Mouse (Mus musculus) leukemia stem cell, adult 10-12 weeks (primary cell): Measurements from ENCODE around the gene Olfr1369-ps1. TPM values are rescaled to one million over a fixed set of nuclear protein-coding genes. Genes with fewer than 3 reads are reported as not detected.

Experiments
- polyA plus RNA-seq: library from polyadenylated mRNA; stranded (reverse); fragments of >175 nt; gene quantifications from 2 replicates; pipeline ENCODE4 v1.2.3, GENCODE M21; 2012; ENCODE audit warnings: low replicate concordance

Gene Olfr1369-ps1
- not detected in 2 replicates for polyA plus RNA-seq

DNA sequence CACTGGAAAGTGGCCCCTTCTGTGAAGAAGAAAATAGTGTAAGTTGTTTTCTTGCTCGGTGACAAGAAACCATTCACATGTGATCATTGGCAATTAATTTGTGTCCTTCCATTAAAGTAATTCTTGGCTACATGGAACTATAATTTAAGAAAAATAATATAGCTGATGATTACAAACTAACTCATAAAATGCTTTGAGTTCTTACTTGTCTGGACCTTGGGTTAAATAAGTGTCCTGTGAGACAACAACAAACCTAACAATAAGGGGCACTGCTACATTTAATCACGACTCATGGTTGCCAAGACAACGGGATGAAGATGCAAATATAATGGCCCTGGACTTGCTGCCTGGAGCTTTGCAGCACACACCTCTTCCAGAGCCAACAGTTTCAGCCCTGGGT lies at the start of gene Olfr1369-ps1:
TSS of gene Olfr1369-ps1 (plus strand) at position 301 of the 400 bp plus-strand sequence.

DNA sequence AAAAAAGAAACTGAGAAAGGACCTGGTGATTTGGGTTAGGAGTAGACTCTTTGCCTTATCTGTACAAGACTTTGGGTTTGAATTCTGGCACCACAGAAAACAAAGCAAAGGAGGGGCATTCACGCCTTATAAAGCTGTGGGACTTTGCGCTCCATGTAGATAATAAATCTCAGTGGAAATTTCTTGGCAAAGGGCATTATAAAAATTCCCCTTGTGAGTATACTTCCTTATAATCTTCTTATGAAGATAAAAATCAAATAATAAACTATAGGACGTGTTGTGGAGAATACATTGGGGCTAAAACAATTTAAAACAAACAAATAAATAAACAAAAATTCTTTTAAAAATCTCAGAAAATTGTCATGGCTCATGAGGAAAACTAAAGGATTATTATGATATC lies 36.4 kb upstream of the Olfr1369-ps1 start, which contains the start of gene Olfr1370:
TSS of gene Olfr1370 (minus strand) at position 101 of the 400 bp plus-strand sequence.

DNA sequence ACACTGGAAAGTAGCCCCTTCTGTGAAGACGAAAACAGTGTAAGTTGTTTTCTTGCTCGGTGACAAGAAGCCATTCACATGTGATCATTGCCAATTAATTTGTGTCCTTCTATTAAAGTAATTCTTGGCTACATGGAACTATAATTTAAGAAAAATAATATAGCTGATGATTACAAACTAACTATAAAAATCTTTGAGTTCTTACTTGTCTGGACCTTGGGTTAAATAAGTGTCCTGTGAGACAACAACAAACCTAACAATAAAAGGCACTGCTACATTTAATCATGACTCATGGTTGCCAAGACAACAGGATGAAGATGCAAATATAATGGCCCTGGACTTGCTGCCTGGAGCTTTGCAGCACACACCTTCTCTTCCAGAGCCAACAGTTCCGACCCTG lies 18.1 kb downstream of the Olfr1369-ps1 start, which contains the start of gene Olfr263:
TSS of gene Olfr263 (plus strand) at position 301 of the 400 bp plus-strand sequence.

DNA sequence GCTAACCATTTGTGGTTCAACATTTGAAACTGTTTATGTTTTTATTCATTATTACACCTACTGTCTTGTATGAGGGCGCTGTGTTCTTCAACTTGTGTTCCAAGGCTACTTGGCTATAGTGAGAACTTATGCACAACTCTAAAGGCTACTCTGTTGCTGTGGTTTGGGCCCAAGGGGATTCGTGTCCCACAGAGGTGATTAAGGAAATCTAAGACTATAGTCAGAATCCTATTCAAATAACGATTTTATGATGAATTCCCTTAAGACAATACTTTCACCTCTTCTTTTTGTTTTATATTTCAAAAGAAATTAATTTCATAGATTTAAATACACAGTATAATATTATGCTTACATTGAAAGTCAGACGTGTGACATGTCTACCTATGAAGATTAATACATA lies 34.5 kb downstream of the Olfr1369-ps1 start, which contains the start of gene Olfr1368:
TSS of gene Olfr1368 (minus strand) at position 101 of the 400 bp plus-strand sequence.

Other genes starting within 250 kb of the Olfr1369-ps1 start
- not detected in 2 replicates for gene Olfr1370, start 36.5 kb upstream of the Olfr1369-ps1 start, polyA plus RNA-seq
- not detected in 2 replicates for gene Olfr263, start 18.2 kb downstream of the Olfr1369-ps1 start, polyA plus RNA-seq
- gene Olfr1368, start 34.4 kb downstream of the Olfr1369-ps1 start, polyA plus RNA-seq: not detected in 2 replicates
- gene Trim27, start 68.0 kb downstream of the Olfr1369-ps1 start, polyA plus RNA-seq: 116 TPM in 2 replicates
- gene Gpx5, start 181.2 kb downstream of the Olfr1369-ps1 start, polyA plus RNA-seq: not detected in 2 replicates
- not detected in 2 replicates for gene Gpx6, start 200.6 kb downstream of the Olfr1369-ps1 start, polyA plus RNA-seq
- not detected in 2 replicates for gene Olfr1367, start 235.4 kb downstream of the Olfr1369-ps1 start, polyA plus RNA-seq